Mouse (Mus musculus) forebrain, embryonic 12.5 days (tissue): Measurements from ENCODE around the gene Lypla2. TPM values are rescaled to one million over a fixed set of nuclear protein-coding genes. Genes with fewer than 3 reads are reported as not detected.
"Not testable (repeated sequence)": the region's sequence is repeated elsewhere in the genome, so short reads cannot be mapped to it uniquely, and the experiment has no call there.

Experiments used
- ATAC-seq: fragments of 200-750 bp; cut with Nextera tagmentation; 2 replicates; pipeline ENCODE4 v1.8.0; 2017; ENCODE audit warnings: moderate TSS enrichment; ENCODE audit not compliant: low FRiP score
- H3K27ac ChIP-seq: fragments of 300-500 bp; sonication (generic); 2 replicates; pipeline ENCODE4 v1.5.1; 2016; ENCODE audit warnings: mild to moderate bottlenecking
- H3K27me3 ChIP-seq: fragments of 300-500 bp; sonication (generic); 2 replicates; pipeline ENCODE4 v1.6.1; 2016; ENCODE audit warnings: mild to moderate bottlenecking
- H3K36me3 ChIP-seq: fragments of 300-500 bp; sonication (generic); replicated peaks from 2 replicates; pipeline ENCODE4 v1.6.1; 2016; ENCODE audit warnings: mild to moderate bottlenecking
- H3K4me1 ChIP-seq: fragments of 300-500 bp; sonication (generic); 2 replicates; pipeline ENCODE4 v1.6.1; 2016
- H3K4me2 ChIP-seq: fragments of 300-500 bp; sonication (generic); 2 replicates; pipeline ENCODE4 v1.6.1; 2016; ENCODE audit warnings: mild to moderate bottlenecking, moderate library complexity
- H3K4me3 ChIP-seq: fragments of 300-500 bp; sonication (generic); replicated peaks from 2 replicates; pipeline ENCODE4 v1.5.1; 2016; ENCODE audit warnings: mild to moderate bottlenecking
- H3K9ac ChIP-seq: fragments of 300-500 bp; sonication (generic); 2 replicates; pipeline ENCODE4 v1.6.1; 2016; ENCODE audit warnings: mild to moderate bottlenecking
- H3K9me3 ChIP-seq: fragments of 300-500 bp; sonication (generic); 2 replicates; pipeline ENCODE4 v1.6.1; 2016
- WGBS: fragments of 180-500 bp; shearing (Covaris S2); methylation state at CpG from one replicate; pipeline ENCODE4 v1.1.7; 2016; 5-methylcytosine and 5-hydroxymethylcytosine counted together
- polyA plus RNA-seq: library from polyadenylated mRNA; unstranded; fragments of >200 nt; fragmentation: Nextera tagmentation; extraction: Ambion mirVana; gene quantifications from 2 replicates; pipeline ENCODE4 v1.2.1, GENCODE M21; 2016

The Lypla2 gene
- polyA plus RNA-seq, 1 experiment from 2014 or later = 153 TPM

- H3K9me3 ChIP-seq = no peaks in the 10 kb centered on the region
- H3K27ac ChIP-seq = peak within 1 kb of the TSS; percentile 86
- H3K4me1 ChIP-seq = peaks cover 13% of the 10 kb centered on the region
- peaks cover 32% of the 10 kb centered on the region for H3K36me3 ChIP-seq
- H3K27me3 ChIP-seq = no peaks in the 10 kb centered on the region
- H3K9ac ChIP-seq = peak within 1 kb of the TSS; percentile 95
- peak within 1 kb of the TSS; percentile 95 for H3K4me3 ChIP-seq
- WGBS = under 1% methylated on average over 81 of the region's 81 CpGs
- H3K4me2 ChIP-seq = peak within 1 kb of the TSS; percentile 76
- ATAC-seq = peak; percentile 95
Measured at GRCm38 (mm10) chr4:135986943-135987710, 14.7 kb upstream of the Lypla2 start, which contains the start of gene Pithd1. Gene Pithd1, minus strand, starts transcription at chr4:135987264.

GRCm38 (mm10) chr4:135986301-135986942 is 14.0 kb upstream of the Lypla2 start:
- H3K9me3 ChIP-seq = no peaks in the 10 kb centered on the region
- H3K27me3 ChIP-seq = no peaks in the 10 kb centered on the region
- peak overlapping the region; percentile 95 for H3K4me3 ChIP-seq
- H3K4me1 ChIP-seq = peaks cover 13% of the 10 kb centered on the region
- peak overlapping the region; percentile 95 for H3K9ac ChIP-seq
- 11% methylated on average over 22 of the region's 23 CpGs for WGBS
- peak overlapping the region; percentile 86 for H3K27ac ChIP-seq
- H3K36me3 ChIP-seq = peaks cover 35% of the 10 kb centered on the region
- ATAC-seq = peak; percentile 6; the same call in 1 of the 2 replicates
- peak overlapping the region; percentile 76 for H3K4me2 ChIP-seq

GRCm38 (mm10) chr4:135985769-135986168 is 13.3 kb upstream of the Lypla2 start:
- 91% methylated on average over 7 of the region's 7 CpGs for WGBS
- ATAC-seq = no peak
- peak overlapping the region; percentile 95; the same call in 1 of the 2 replicates for H3K9ac ChIP-seq
- H3K36me3 ChIP-seq = peaks cover 41% of the 10 kb centered on the region
- no peaks in the 10 kb centered on the region for H3K27me3 ChIP-seq
- no peaks in the 10 kb centered on the region for H3K9me3 ChIP-seq
- H3K27ac ChIP-seq = no peak overlapping the region
- H3K4me3 ChIP-seq = peak overlapping the region; percentile 95
- peak overlapping the region; percentile 76 for H3K4me2 ChIP-seq
- peaks cover 13% of the 10 kb centered on the region for H3K4me1 ChIP-seq

- Histone ChIP-seq H3K9ac (no peak overlapping the region), H3K4me3 (no peak overlapping the region), H3K36me3 (peaks cover 45% of the 10 kb centered on the region), H3K27me3 (no peaks in the 10 kb centered on the region), H3K9me3 (no peaks in the 10 kb centered on the region), H3K4me2 (no peak overlapping the region), H3K4me1 (peaks cover 13% of the 10 kb centered on the region), H3K27ac (no peak overlapping the region)
- WGBS = 94% methylated on average over 5 of the region's 5 CpGs
- no peak for ATAC-seq
Measured at GRCm38 (mm10) chr4:135985193-135985592, 12.8 kb upstream of the Lypla2 start.

- 91% methylated on average over 5 of the region's 5 CpGs for WGBS
- Histone ChIP-seq H3K9me3 (no peaks in the 10 kb centered on the region), H3K27me3 (no peaks in the 10 kb centered on the region), H3K9ac (no peak overlapping the region), H3K27ac (no peak overlapping the region), H3K4me3 (no peak overlapping the region), H3K4me2 (no peak overlapping the region), H3K36me3 (peaks cover 45% of the 10 kb centered on the region), H3K4me1 (peaks cover 13% of the 10 kb centered on the region)
- no peak for ATAC-seq
Measured at GRCm38 (mm10) chr4:135984556-135984955, 12.1 kb upstream of the Lypla2 start.

- Histone ChIP-seq H3K4me1 (peaks cover 13% of the 10 kb centered on the region), H3K36me3 (peaks cover 62% of the 10 kb centered on the region), H3K4me2 (no peak overlapping the region), H3K27ac (no peak overlapping the region), H3K9me3 (no peaks in the 10 kb centered on the region), H3K27me3 (no peaks in the 10 kb centered on the region), H3K4me3 (no peak overlapping the region), H3K9ac (no peak overlapping the region)
- no peak for ATAC-seq
- 84% methylated on average over 7 of the region's 7 CpGs for WGBS
Measured at GRCm38 (mm10) chr4:135981524-135982063, 9.2 kb upstream of the Lypla2 start.

GRCm38 (mm10) chr4:135980223-135980622 is 7.8 kb upstream of the Lypla2 start:
- peaks cover 73% of the 10 kb centered on the region for H3K36me3 ChIP-seq
- 96% methylated on average over 5 of the region's 5 CpGs for WGBS

GRCm38 (mm10) chr4:135976146-135976545 is 3.7 kb upstream of the Lypla2 start:
- ATAC-seq = no peak
- Histone ChIP-seq H3K4me2 (no peak overlapping the region), H3K27me3 (no peaks in the 10 kb centered on the region), H3K4me3 (no peak overlapping the region), H3K27ac (no peak overlapping the region), H3K9me3 (no peaks in the 10 kb centered on the region), H3K4me1 (peaks cover 13% of the 10 kb centered on the region), H3K9ac (no peak overlapping the region), H3K36me3 (peaks cover 51% of the 10 kb centered on the region)
- 94% methylated on average over 12 of the region's 12 CpGs for WGBS

More at GRCm38 (mm10) chr4:135980223-135980622, 7.8 kb upstream of the Lypla2 start:
- not testable (repeated sequence) for H3K4me3 ChIP-seq, H3K27ac ChIP-seq, H3K4me1 ChIP-seq, H3K9me3 ChIP-seq, ATAC-seq, H3K4me2 ChIP-seq, H3K27me3 ChIP-seq, H3K9ac ChIP-seq

GRCm38 (mm10) chr4:135972911-135973811 is 735 bp upstream of the Lypla2 start:
- peak overlapping the region; percentile 94; the same call in 1 of the 2 replicates for H3K9ac ChIP-seq
- 78% methylated on average over 13 of the region's 13 CpGs for WGBS
- H3K4me1 ChIP-seq = peaks cover 31% of the 10 kb centered on the region
- peaks cover 60% of the 10 kb centered on the region for H3K36me3 ChIP-seq
- H3K4me3 ChIP-seq = peak overlapping the region; percentile 99
- H3K4me2 ChIP-seq = peak overlapping the region; percentile 98
- no peak overlapping the region for H3K27ac ChIP-seq
- no peaks in the 10 kb centered on the region for H3K9me3 ChIP-seq
- no peak for ATAC-seq
- H3K27me3 ChIP-seq = no peaks in the 10 kb centered on the region

- peak overlapping the region; percentile 98 for H3K4me2 ChIP-seq
- ATAC-seq = peak; percentile 66
- H3K9me3 ChIP-seq = no peaks in the 10 kb centered on the region
- peaks cover 32% of the 10 kb centered on the region for H3K4me1 ChIP-seq
- H3K36me3 ChIP-seq = peaks cover 68% of the 10 kb centered on the region
- no peaks in the 10 kb centered on the region for H3K27me3 ChIP-seq
- H3K4me3 ChIP-seq = peak overlapping the region; percentile 99
- H3K9ac ChIP-seq = peak overlapping the region; percentile 94
- peak overlapping the region; percentile 75 for H3K27ac ChIP-seq
- WGBS = 2% methylated on average over 35 of the region's 35 CpGs
Measured at GRCm38 (mm10) chr4:135971805-135972555, 446 bp downstream of the Lypla2 start.

GRCm38 (mm10) chr4:135970585-135970984 is 1.8 kb downstream of the Lypla2 start:
- Histone ChIP-seq H3K4me1 (peaks cover 32% of the 10 kb centered on the region), H3K9ac (no peak overlapping the region), H3K4me3 (no peak overlapping the region), H3K36me3 (peaks cover 67% of the 10 kb centered on the region), H3K9me3 (no peaks in the 10 kb centered on the region), H3K4me2 (peak overlapping the region; percentile 98; the same call in 1 of the 2 replicates), H3K27ac (no peak overlapping the region), H3K27me3 (no peaks in the 10 kb centered on the region; the same call in 1 of the 2 replicates)
- no peak for ATAC-seq
- WGBS = 92% methylated on average over 11 of the region's 11 CpGs
